Mouse (Mus musculus) cerebellum, postnatal 10 days (tissue): ENCODE measurements around the gene Rad23a.

Experiments
- DNase-seq, 2 experiments: peaks; one replicate each; pipeline ENCODE4 v3.0.0; 2021; ENCODE audit warnings: mixed read lengths in 2 of 2

Gene Rad23a

DNA sequence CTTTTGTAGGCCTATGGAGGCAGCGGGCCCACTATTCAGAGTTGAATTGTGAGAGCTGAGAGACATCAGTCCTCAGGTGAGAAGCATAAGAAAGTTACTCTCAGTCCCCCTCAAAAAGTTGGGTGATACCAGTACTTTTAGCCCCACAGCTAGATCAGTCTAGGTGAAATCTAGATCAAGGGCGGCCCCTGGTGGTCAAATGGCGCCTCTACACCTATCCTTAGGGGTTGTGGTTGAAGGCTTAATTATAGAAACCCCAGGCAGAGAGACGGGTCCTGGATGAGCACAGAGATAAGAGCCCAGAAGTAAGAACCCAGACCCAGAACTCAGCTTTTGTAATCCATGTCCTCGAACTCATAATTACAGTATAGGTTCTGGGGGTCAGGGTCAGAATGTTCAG, 27.4 kb downstream of the Rad23a start:
- DNase-seq, result peak; percentile 94 to 96

DNA sequence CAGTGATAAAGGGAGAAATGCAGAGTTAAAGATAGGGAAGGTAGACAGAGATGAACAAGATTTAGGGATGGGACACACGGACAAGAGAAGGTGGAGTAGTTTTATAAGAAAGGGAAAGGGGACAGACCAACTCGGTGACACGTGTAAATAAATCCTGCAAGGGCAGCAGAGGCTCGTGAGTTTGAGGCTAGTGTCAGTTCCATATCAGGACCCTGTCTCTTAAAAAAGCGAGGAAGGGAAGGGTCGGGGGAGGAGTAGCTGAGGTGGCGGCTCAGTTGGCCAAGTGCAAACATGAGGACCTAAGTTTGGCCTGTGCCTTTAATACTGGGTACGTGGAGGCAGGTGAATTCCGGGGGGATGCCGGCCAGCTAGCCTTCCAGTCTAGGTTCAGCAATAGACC, 29.2 kb downstream of the Rad23a start:
- peak in 1 of 2 experiments; percentile 40 for DNase-seq

- DNase-seq, result peak; percentile 99 to 100
These were observed 29.6 kb downstream of the Rad23a start for GRCm38 (mm10) chr8:84810896-84811295.

DNA sequence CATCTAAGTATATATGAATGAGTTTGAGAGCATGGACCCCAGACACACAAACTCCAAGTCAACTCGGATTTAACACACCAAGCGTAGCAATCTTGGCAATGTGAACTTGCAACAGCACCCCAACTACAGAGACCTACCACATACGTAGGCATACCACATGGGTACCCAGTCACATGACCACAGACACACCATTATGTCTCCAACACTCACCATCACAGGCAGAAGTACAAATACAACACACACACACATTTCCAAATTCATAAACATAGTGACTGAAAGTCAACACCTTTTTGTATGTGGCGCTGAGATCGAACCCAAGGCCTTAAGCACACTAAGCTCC, 30.6 kb downstream of the Rad23a start:
- no peak for DNase-seq

DNA sequence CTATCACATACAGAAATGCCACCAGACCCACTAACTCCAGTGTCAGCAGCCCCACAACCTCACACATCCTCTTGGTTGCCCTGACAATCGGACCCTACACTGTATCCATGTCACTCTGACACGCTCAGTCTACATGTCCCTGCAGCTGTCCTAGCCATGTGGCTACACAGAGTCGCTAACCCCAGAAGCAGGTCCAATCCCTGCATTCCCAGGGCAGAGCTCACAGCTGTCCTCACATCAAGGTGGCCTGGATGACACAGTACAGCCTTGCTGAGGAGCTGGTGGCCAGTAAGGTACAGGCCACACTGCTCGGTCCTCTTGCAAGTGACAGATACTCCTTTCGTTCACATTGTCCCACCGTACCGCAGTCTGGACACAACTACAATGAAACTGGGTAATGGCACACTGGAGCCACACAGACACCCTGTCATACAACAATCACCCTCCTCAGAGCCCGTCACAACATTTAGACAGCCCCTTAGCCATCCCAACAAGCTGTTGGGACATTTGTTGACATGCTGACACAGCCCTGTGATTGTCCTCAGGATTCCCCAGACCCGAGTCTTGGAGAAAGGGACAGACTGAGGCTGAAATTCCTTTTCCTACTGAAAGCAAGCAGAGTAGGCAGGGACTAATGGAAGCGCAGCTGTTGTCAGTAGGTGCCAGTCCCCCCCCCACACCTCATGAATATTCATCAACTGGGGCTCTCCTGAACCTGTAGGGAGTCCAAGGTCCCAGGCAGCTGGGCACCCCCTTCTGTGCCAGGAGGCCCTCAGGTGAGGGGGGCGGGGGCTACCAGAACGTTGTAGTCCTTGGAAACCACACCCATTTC, 31.1 kb downstream of the Rad23a start:
- DNase-seq, result peak; percentile 63 to 70

- DNase-seq, result no peak
These were observed 34.4 kb downstream of the Rad23a start for GRCm38 (mm10) chr8:84806031-84806430.

GRCm38 (mm10) chr8:84799999-84800831, 40.2 kb downstream of the Rad23a start, which contains the start of gene Nfix:
Gene Nfix (minus strand): TSS chr8:84800344.
- peak; percentile 87 to 90 for DNase-seq

GRCm38 (mm10) chr8:84799136-84799931, 41.1 kb downstream of the Rad23a start:
- peak; percentile 88 to 89 for DNase-seq

GRCm38 (mm10) chr8:84798446-84799135, 41.9 kb downstream of the Rad23a start:
- DNase-seq, result peak; percentile 63 to 68

- peak; percentile 83 to 92 for DNase-seq
These were observed 42.5 kb downstream of the Rad23a start for GRCm38 (mm10) chr8:84797971-84798370.

DNA sequence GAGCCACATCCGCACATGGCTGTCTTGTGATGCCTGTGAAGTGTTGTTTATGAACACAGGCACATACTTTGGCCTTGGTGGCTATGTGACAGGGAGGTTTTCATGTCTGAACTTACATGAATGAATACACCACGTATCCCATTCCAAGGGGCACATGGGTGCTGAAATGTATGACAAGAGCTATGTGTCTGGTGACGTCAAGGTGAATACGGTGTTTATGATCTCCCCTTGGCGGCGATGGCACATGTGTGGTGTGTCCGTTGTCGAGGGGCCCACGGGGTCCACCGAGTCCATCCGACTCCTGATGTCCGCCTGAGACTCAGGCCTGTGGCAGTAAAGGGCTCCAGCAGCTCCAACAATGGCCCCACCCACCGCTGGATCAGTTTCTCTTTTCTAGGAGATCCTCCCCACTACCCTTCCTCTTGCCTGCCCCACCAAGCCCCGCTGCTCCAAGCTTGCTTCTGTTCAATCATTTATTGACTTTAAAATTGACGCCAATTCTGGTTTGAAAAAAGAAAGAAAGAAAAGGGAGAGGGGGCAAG, 43.1 kb downstream of the Rad23a start:
- DNase-seq, result peak; percentile 58 to 59

DNA sequence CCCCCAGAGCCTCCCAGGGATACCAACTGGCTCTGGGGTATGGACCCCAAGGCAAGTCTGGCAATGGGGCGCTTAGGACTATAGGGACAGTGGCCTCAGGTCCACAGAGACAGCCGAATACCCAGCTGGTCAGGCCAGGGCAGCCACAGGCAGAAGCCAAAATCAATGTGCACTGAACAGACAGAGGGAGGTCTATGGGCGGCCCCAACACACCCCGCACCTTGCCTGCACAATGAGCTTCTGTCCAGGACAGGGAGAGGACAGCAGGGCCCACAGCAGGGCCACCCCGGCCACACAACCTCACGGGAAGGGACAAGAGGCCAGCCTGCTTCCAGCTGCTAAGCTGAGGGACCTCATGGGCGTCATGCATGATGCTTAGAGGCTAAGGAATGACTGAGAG, 46.0 kb downstream of the Rad23a start:
- DNase-seq, result peak in 1 of 2 experiments; percentile 82

- peak; percentile 92 to 94 for DNase-seq
These were observed 46.5 kb downstream of the Rad23a start for GRCm38 (mm10) chr8:84793791-84794485.

- DNase-seq, result peak in 1 of 2 experiments; percentile 53
These were observed 47.3 kb downstream of the Rad23a start for GRCm38 (mm10) chr8:84793134-84793533.

DNA sequence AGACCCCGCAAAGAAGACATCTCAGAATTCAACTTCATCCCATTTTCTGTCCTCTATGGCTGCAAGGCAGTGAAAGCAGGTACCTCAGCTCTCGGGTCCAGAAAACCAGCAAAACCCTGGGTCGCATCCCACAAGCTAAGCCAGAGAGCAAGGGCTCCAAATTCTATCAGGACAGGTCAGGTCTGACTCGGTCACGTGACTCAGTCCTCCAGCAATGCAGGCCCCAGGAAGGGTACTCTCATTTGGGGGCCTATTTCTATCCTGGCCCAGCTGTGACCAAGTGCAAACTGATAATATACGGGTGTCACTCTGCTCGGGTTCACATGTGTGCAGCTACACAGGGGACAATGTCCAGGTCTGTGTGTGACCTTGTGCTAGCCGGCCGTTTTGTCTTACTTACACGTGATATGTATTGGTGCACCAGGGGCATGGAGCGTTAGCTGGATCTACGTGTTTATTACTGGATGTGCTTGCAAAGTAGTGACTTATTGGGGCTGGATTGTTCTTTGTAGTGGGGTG, 48.0 kb downstream of the Rad23a start:
- no peak for DNase-seq

DNA sequence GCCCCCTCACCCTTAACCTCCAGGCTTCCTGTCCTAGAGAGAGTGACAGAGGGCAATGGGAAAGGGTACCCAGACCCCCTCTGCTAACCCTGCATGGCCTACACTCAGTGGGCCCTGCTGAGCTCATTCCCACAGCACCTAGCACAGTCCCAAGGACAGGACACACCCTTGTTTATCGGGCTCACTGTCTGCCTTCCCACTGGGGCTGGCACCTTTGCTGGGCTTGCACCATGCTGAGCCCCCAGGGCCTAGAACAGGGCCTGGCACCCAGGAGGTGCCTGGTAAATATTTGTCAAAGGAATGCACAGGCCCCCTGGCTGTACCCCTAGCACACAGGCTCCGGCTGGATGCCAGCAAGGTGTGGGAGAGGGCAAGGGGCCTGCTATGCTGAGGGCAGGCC, 49.9 kb downstream of the Rad23a start:
- peak; percentile 51 to 54 for DNase-seq

- peak; percentile 97 to 98 for DNase-seq
These were observed 50.5 kb downstream of the Rad23a start for GRCm38 (mm10) chr8:84789855-84790486.

GRCm38 (mm10) chr8:84789345-84789744, 51.1 kb downstream of the Rad23a start:
- peak in 1 of 2 experiments; percentile 68 for DNase-seq

GRCm38 (mm10) chr8:84788896-84789295, 51.6 kb downstream of the Rad23a start:
- DNase-seq, result peak; percentile 68 to 71

DNA sequence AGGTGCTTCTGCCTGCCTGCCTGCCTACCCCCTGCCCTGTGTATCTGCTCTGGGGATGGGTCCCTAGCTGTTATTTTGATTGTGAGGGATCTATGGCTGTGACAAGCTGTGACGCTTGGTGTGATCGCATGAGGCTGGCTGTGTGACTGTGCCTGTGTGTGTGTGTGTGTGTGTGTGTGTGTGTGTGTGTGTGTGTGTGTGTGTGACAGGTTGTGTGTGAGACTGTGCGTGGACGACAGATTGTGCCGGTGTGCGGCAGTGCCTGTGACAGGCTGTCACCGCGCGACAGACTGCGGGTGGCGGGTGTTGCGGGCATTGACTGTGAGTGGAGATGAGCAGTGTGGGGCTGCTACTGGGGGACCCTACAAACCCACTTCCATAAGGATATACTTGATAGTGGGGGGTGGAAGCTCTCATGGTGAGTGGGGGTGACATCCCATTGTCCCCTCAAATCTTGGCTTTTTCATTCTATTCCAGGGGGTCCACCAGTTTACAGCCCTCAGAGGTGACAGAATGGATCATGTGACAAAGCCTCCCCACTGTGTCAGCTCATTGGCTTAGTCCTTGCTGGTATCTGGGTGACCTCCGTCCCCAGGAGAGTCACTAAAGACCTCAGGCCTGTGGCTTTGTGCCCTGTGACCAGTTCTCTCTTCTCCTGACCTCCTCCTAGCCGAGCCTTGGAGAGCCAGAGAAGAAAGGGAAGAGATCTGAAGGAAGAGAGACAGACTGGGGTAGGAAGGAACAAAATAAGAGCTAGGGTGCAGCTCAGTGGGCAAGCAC, 52.8 kb downstream of the Rad23a start:
- peak; percentile 82 to 87 for DNase-seq
